Mouse (Mus musculus) cerebellum, adult 11 months (tissue): ENCODE data around the gene Vars.
"Not testable (repeated sequence)": the region's sequence is repeated elsewhere in the genome, so short reads cannot be mapped to it uniquely, and the experiment has no call there.

ENCODE experiments used
- DNase-seq: peaks from one replicate; pipeline ENCODE4 v3.0.0; 2022

Vars gene

GRCm38 (mm10) chr17:35000717-35001451 is at the start of gene Vars:
Gene Vars (plus strand): TSS chr17:35000987.
- DNase-seq = peak; percentile 78

GRCm38 (mm10) chr17:34951636-34952377 is 49.0 kb upstream of the Vars start:
- DNase-seq = peak; percentile 58

- DNase-seq = peak; percentile 74
These were observed 48.3 kb upstream of the Vars start for GRCm38 (mm10) chr17:34952378-34953040.

- DNase-seq = no peak
These were observed 47.5 kb upstream of the Vars start for GRCm38 (mm10) chr17:34953258-34953657.

- DNase-seq = no peak
These were observed 46.9 kb upstream of the Vars start for GRCm38 (mm10) chr17:34953904-34954303.

- DNase-seq = no peak
These were observed 46.0 kb upstream of the Vars start for GRCm38 (mm10) chr17:34954831-34955230.

- no peak for DNase-seq
These were observed 44.9 kb upstream of the Vars start for GRCm38 (mm10) chr17:34955884-34956283.

- no peak for DNase-seq
These were observed 44.4 kb upstream of the Vars start for GRCm38 (mm10) chr17:34956340-34956739.

- DNase-seq = not testable (repeated sequence)
These were observed 43.5 kb upstream of the Vars start for GRCm38 (mm10) chr17:34957291-34957690.

GRCm38 (mm10) chr17:34957966-34958365 is 42.8 kb upstream of the Vars start:
- not testable (repeated sequence) for DNase-seq

GRCm38 (mm10) chr17:34958734-34959129 is 42.1 kb upstream of the Vars start:
- not testable (repeated sequence) for DNase-seq

- peak; percentile 69 for DNase-seq
These were observed 41.5 kb upstream of the Vars start, which contains the start of gene Hspa1b for GRCm38 (mm10) chr17:34959130-34959778. Gene Hspa1b (minus strand): TSS chr17:34959238.

- no peak for DNase-seq
These were observed 40.8 kb upstream of the Vars start for GRCm38 (mm10) chr17:34959881-34960515.

- DNase-seq = no peak
These were observed 39.9 kb upstream of the Vars start for GRCm38 (mm10) chr17:34960702-34961493.

- no peak for DNase-seq
These were observed 38.7 kb upstream of the Vars start for GRCm38 (mm10) chr17:34962125-34962524.

GRCm38 (mm10) chr17:34962841-34963240 is 37.9 kb upstream of the Vars start:
- DNase-seq = no peak

- DNase-seq = no peak
These were observed 36.1 kb upstream of the Vars start for GRCm38 (mm10) chr17:34964640-34965049.

- DNase-seq = no peak
These were observed 35.2 kb upstream of the Vars start for GRCm38 (mm10) chr17:34965627-34966026.

- not testable (repeated sequence) for DNase-seq
These were observed 31.0 kb upstream of the Vars start, which contains the start of gene Gm20481 for GRCm38 (mm10) chr17:34969822-34970221. Gene Gm20481 (plus strand): TSS chr17:34969912.

GRCm38 (mm10) chr17:34970850-34971249 is 29.9 kb upstream of the Vars start:
- DNase-seq = not testable (repeated sequence)

- DNase-seq = not testable (repeated sequence)
These were observed 29.1 kb upstream of the Vars start for GRCm38 (mm10) chr17:34971694-34972068.
